Mouse (Mus musculus) cortical plate, adult 2 months (tissue): ENCODE measurements around the gene Shank1.

ENCODE experiments used
- CTCF ChIP-seq: fragments of 200-500 bp; IDR thresholded peaks from 2 replicates; pipeline ENCODE4 v1.5.1; 2011; ENCODE audit warnings: mild to moderate bottlenecking, control low read depth, low read length; ENCODE audit not compliant: insufficient read depth; ENCODE audit errors: extremely low read depth
- POLR2A ChIP-seq: fragments of 200-500 bp; IDR thresholded peaks from 2 replicates; pipeline ENCODE4 v1.6.1; 2011; ENCODE audit warnings: mild to moderate bottlenecking, low read length, control low read depth; ENCODE audit not compliant: insufficient read depth; ENCODE audit errors: extremely low read depth

- TF ChIP-seq POLR2A (no peak), CTCF (no peak)
Observed at GRCm38 (mm10) chr7:44353601-44354340, 43.7 kb downstream of the Shank1 start.
